8 mouse cellular contexts compared by ENCODE assay signal in genomic region chr9:37145151-37145615, GRCm38 (mm10). TPM values are rescaled to one million over a fixed set of nuclear protein-coding genes. Genes with fewer than 3 reads are reported as not detected.
DNase-seq lines count a peak whose midpoint lies in the region; ATAC-seq and TF ChIP-seq lines count a peak whose summit lies in the region.

No protein-coding gene starts in this region.

- TF ChIP-seq POLR2A in lung, adult 2 months (IDR thresholded peaks at IDR 0.05; ENCODE audit: borderline replicate concordance, extremely low read depth, low read depth, low read length): no peak

- 1% methylated on average over 26 of the region's 26 CpGs for WGBS in forebrain, embryonic 16.5 days
- 3% methylated on average over 26 of the region's 26 CpGs for WGBS in intestine, embryonic 14.5 days
- 3% methylated on average over 26 of the region's 26 CpGs for WGBS in lung, adult 2 months
- under 1% methylated on average over 26 of the region's 26 CpGs for WGBS in neural tube, embryonic 14.5 days

- ATAC-seq in forebrain, embryonic 16.5 days: no peak
- no peak for ATAC-seq in intestine, embryonic 14.5 days (replicated peaks; ENCODE audit: low FRiP score, low TSS enrichment, low read depth)
- ATAC-seq in neural tube, embryonic 14.5 days (ENCODE audit: low read depth): no peak

- peak; percentile 21 for DNase-seq in layer of hippocampus, adult 9-11 months
- no peak for DNase-seq in layer of hippocampus, adult 8-10 months (ENCODE audit: low spot score in 2 of 2)
- DNase-seq in adrenal gland, postnatal 36 days: peak; percentile 44 to 67
- DNase-seq in intestine, embryonic 14.5 days (ENCODE audit: low spot score): peak; percentile 81
- peak; percentile 35 for DNase-seq in lung, adult 2 months
- DNase-seq in layer of hippocampus, postnatal 14 days (ENCODE audit: low spot score in 2 of 2): no peak

- peak overlapping the region; percentile 51 for H3K4me2 ChIP-seq in forebrain, embryonic 16.5 days (ENCODE audit: low read length)
- H3K4me2 ChIP-seq in intestine, embryonic 14.5 days (ENCODE audit: low read length): peak overlapping the region; percentile 78
- peak overlapping the region; percentile 81 for H3K4me2 ChIP-seq in neural tube, embryonic 14.5 days (ENCODE audit: low read depth, low read length)

- H3K9ac ChIP-seq in forebrain, embryonic 16.5 days (replicated peaks; ENCODE audit: low read depth, low read length): peak overlapping the region; percentile 85
- peak overlapping the region; percentile 92 for H3K9ac ChIP-seq in intestine, embryonic 14.5 days (ENCODE audit: low read length)
- peak overlapping the region; percentile 95 for H3K9ac ChIP-seq in neural tube, embryonic 14.5 days (replicated peaks; ENCODE audit: low read depth, low read length)

- peak overlapping the region; percentile 60 for H3K4me3 ChIP-seq in forebrain, embryonic 16.5 days (replicated peaks; ENCODE audit: low read length)
- peak overlapping the region; percentile 61 for H3K4me3 ChIP-seq in intestine, embryonic 14.5 days (ENCODE audit: low read depth, low read length)
- H3K4me3 ChIP-seq in lung, adult 2 months (replicated peaks; ENCODE audit: extremely low read depth, low read depth, low read length): peak overlapping the region; percentile 55
- peak overlapping the region; percentile 88 for H3K4me3 ChIP-seq in neural tube, embryonic 14.5 days (ENCODE audit: low read depth, low read length)

- 0 out of 2 replicates have a peak, but pooled peaks cover 2% of the 10 kb centered on the region for H3K27me3 ChIP-seq in forebrain, embryonic 16.5 days (replicated peaks; ENCODE audit: control insufficient read depth, insufficient read depth, low read length)
- 0 out of 2 replicates have a peak, but pooled peaks cover 6% of the 10 kb centered on the region for H3K27me3 ChIP-seq in intestine, embryonic 14.5 days (replicated peaks; ENCODE audit: control insufficient read depth, insufficient read depth, low read length)
- H3K27me3 ChIP-seq in neural tube, embryonic 14.5 days (ENCODE audit: control insufficient read depth, insufficient read depth, low read length): no peaks in the 10 kb centered on the region

- H3K9me3 ChIP-seq in forebrain, embryonic 16.5 days (ENCODE audit: control insufficient read depth, low read length): no peaks in the 10 kb centered on the region
- H3K9me3 ChIP-seq in intestine, embryonic 14.5 days (ENCODE audit: control insufficient read depth, low read length): no peaks in the 10 kb centered on the region
- no peaks in the 10 kb centered on the region for H3K9me3 ChIP-seq in neural tube, embryonic 14.5 days (ENCODE audit: control insufficient read depth, low read length)

- peak overlapping the region; percentile 98 for H3K27ac ChIP-seq in forebrain, embryonic 16.5 days (ENCODE audit: low read length)
- H3K27ac ChIP-seq in intestine, embryonic 14.5 days (ENCODE audit: low read depth): peak overlapping the region; percentile 97
- peak overlapping the region; percentile 98 for H3K27ac ChIP-seq in neural tube, embryonic 14.5 days (ENCODE audit: low read depth, low read length)

- no peaks in the 10 kb centered on the region for H3K36me3 ChIP-seq in forebrain, embryonic 16.5 days (ENCODE audit: control insufficient read depth, insufficient read depth)
- H3K36me3 ChIP-seq in intestine, embryonic 14.5 days (ENCODE audit: control insufficient read depth, insufficient read depth, low read length): no peaks in the 10 kb centered on the region
- no peaks in the 10 kb centered on the region for H3K36me3 ChIP-seq in neural tube, embryonic 14.5 days (ENCODE audit: control insufficient read depth, insufficient read depth, low read length)

- TF ChIP-seq CTCF in lung, adult 2 months (IDR thresholded peaks at IDR 0.05; ENCODE audit: insufficient read depth, low read length): no peak

- H3K4me1 ChIP-seq in forebrain, embryonic 16.5 days (replicated peaks; ENCODE audit: control insufficient read depth, insufficient read depth, low read length): peaks cover 26% of the 10 kb centered on the region
- H3K4me1 ChIP-seq in intestine, embryonic 14.5 days (replicated peaks; ENCODE audit: control insufficient read depth, insufficient read depth, low read length): peaks cover 43% of the 10 kb centered on the region
- H3K4me1 ChIP-seq in lung, adult 2 months (ENCODE audit: control insufficient read depth, insufficient read depth, low read length): peaks cover 7% of the 10 kb centered on the region
- peaks cover 34% of the 10 kb centered on the region for H3K4me1 ChIP-seq in neural tube, embryonic 14.5 days (ENCODE audit: control insufficient read depth, insufficient read depth, low read length)

RNA-seq across cellular contexts. Expression of gene Pknox2, which starts 2.0 kb away (rescaled TPM):
- total RNA-seq in layer of hippocampus, adult 8-10 months (2022): 10 to 100 TPM; 38.5 to 59.5 (median 43.0) TPM
- 1 to 10 TPM; 2.1 to 2.2 TPM for total RNA-seq in adrenal gland, postnatal 36 days (2021)
- 24.5 and 26.9 TPM in 2 replicates for polyA plus RNA-seq in forebrain, embryonic 16.5 days (2015; fragmentation: Nextera tagmentation; extraction: Ambion mirVana)
- polyA plus RNA-seq in intestine, embryonic 14.5 days (2014; fragmentation: Nextera tagmentation; extraction: Ambion mirVana): 8.8 and 9.6 TPM in 2 replicates
- polyA plus RNA-seq in lung, adult 2 months (2012; rRNA removed): 32.2 and 37.2 TPM in 2 replicates
- polyA plus RNA-seq in neural tube, embryonic 14.5 days (2014; fragmentation: Nextera tagmentation; extraction: Ambion mirVana): 33.4 and 39.0 TPM in 2 replicates
- 10 to 100 TPM; 25.4 to 29.5 TPM for total RNA-seq in layer of hippocampus, postnatal 14 days (2021)

Comparison
In these comparisons a context has a peak if more than half of its experiments do, and no peak if none do; other contexts are left out.
1. DNase-seq: peak in layer of hippocampus, adult 9-11 months (single experiment), adrenal gland, postnatal 36 days (2 of 2), intestine, embryonic 14.5 days (single experiment) and lung, adult 2 months (single experiment); none in layer of hippocampus, adult 8-10 months (0 of 2) and layer of hippocampus, postnatal 14 days (0 of 2).
2. Peak in every context shown above with its lines, with median percentiles within 50 percentile points of each other: H3K27ac ChIP-seq, H3K4me2 ChIP-seq, H3K4me3 ChIP-seq and H3K9ac ChIP-seq.